Mouse (Mus musculus): ENCODE results near the gene Suclg2.
"Not testable (repeated sequence)": the region's sequence is repeated elsewhere in the genome, so short reads cannot be mapped to it uniquely, and the experiment has no call there.

Gene Suclg2

GRCm38 (mm10) chr6:95629071-95629470 is 89.5 kb downstream of the Suclg2 start:
- intact Hi-C loops (cut with DNase I), result no loop called here

- intact Hi-C loops (cut with DNase I), result no loop called here
These were observed 96.8 kb downstream of the Suclg2 start for GRCm38 (mm10) chr6:95621821-95622220.

GRCm38 (mm10) chr6:95620804-95621203 is 97.8 kb downstream of the Suclg2 start:
- intact Hi-C loops (cut with DNase I), result no loop called here

- intact Hi-C loops (cut with DNase I), result no loop called here
These were observed 98.8 kb downstream of the Suclg2 start for GRCm38 (mm10) chr6:95619817-95620216.

GRCm38 (mm10) chr6:95618434-95618833 is 100.2 kb downstream of the Suclg2 start:
- intact Hi-C loops (cut with DNase I), result no loop called here

GRCm38 (mm10) chr6:95613228-95613627 is 105.4 kb downstream of the Suclg2 start:
- intact Hi-C loops (cut with DNase I), result no loop called here

- intact Hi-C loops (cut with DNase I), result no loop called here
These were observed 106.1 kb downstream of the Suclg2 start for GRCm38 (mm10) chr6:95612412-95613022.

GRCm38 (mm10) chr6:95611059-95611458 is 107.5 kb downstream of the Suclg2 start:
- intact Hi-C loops (cut with DNase I), result no loop called here

GRCm38 (mm10) chr6:95608123-95608522 is 110.5 kb downstream of the Suclg2 start:
- intact Hi-C loops (cut with DNase I), result no loop called here

GRCm38 (mm10) chr6:95600731-95601130 is 117.9 kb downstream of the Suclg2 start:
- intact Hi-C loops (cut with DNase I), result not testable (repeated sequence)

GRCm38 (mm10) chr6:95596766-95597750 is 121.5 kb downstream of the Suclg2 start:
- intact Hi-C loops (cut with DNase I), result no loop called here

- intact Hi-C loops (cut with DNase I), result no loop called here
These were observed 122.7 kb downstream of the Suclg2 start for GRCm38 (mm10) chr6:95595852-95596251.

GRCm38 (mm10) chr6:95594239-95594638 is 124.4 kb downstream of the Suclg2 start:
- intact Hi-C loops (cut with DNase I), result no loop called here

GRCm38 (mm10) chr6:95592396-95592795 is 126.2 kb downstream of the Suclg2 start:
- intact Hi-C loops (cut with DNase I), result no loop called here

- intact Hi-C loops (cut with DNase I), result no loop called here
These were observed 128.1 kb downstream of the Suclg2 start for GRCm38 (mm10) chr6:95590463-95590862.

- intact Hi-C loops (cut with DNase I), result no loop called here
These were observed 131.3 kb downstream of the Suclg2 start for GRCm38 (mm10) chr6:95587108-95587796.

GRCm38 (mm10) chr6:95581893-95582292 is 136.7 kb downstream of the Suclg2 start:
- intact Hi-C loops (cut with DNase I), result no loop called here

- intact Hi-C loops (cut with DNase I), result no loop called here
These were observed 138.8 kb downstream of the Suclg2 start for GRCm38 (mm10) chr6:95579792-95580191.

GRCm38 (mm10) chr6:95575531-95575930 is 143.1 kb downstream of the Suclg2 start:
- intact Hi-C loops (cut with DNase I), result no loop called here

- intact Hi-C loops (cut with DNase I), result no loop called here
These were observed 143.7 kb downstream of the Suclg2 start for GRCm38 (mm10) chr6:95574867-95575266.

GRCm38 (mm10) chr6:95574389-95574788 is 144.2 kb downstream of the Suclg2 start:
- intact Hi-C loops (cut with DNase I), result no loop called here
